9 mouse cellular contexts compared by ENCODE assay signal in genomic region chr13:23286721-23287362, GRCm38 (mm10). TPM values are rescaled to one million over a fixed set of nuclear protein-coding genes. Genes with fewer than 3 reads are reported as not detected.
A peak's percentile ranks its signal among the peaks of the same experiment; 100 is the strongest.
DNase-seq lines count a peak whose midpoint lies in the region; ATAC-seq and TF ChIP-seq lines count a peak whose summit lies in the region.
"Had no signal": no experiment of that assay in that cellular context is flagged by ENCODE, and none has a peak within 500 bp of the region (broad histone marks: within the 10 kb centered on the region; RNA-seq: fewer than 3 reads in every experiment).

No protein-coding gene starts in this region.

- peak overlapping the region; percentile 59; the same call in 1 of the 2 replicates for H3K9ac ChIP-seq in hindbrain, embryonic 13.5 days
- peak overlapping the region; percentile 14; the same call in 1 of the 2 replicates for H3K9ac ChIP-seq in midbrain, embryonic 11.5 days (ENCODE audit: low read length)

- ATAC-seq in erythroblast, adult 5-6 weeks (replicated peaks; ENCODE audit: low FRiP score, poor library complexity, severe bottlenecking), result no peak
- ATAC-seq in hindbrain, embryonic 13.5 days (ENCODE audit: low FRiP score), result no peak
- no peak for ATAC-seq in midbrain, embryonic 11.5 days (ENCODE audit: low FRiP score)

- H3K4me1 ChIP-seq in erythroblast, embryonic 14.5 days (ENCODE audit: control insufficient read depth), result peaks cover 20% of the 10 kb centered on the region
- peaks cover 16% of the 10 kb centered on the region for H3K4me1 ChIP-seq in hindbrain, embryonic 13.5 days (replicated peaks)
- H3K4me1 ChIP-seq in midbrain, embryonic 11.5 days (ENCODE audit: control insufficient read depth, insufficient read depth, low read length), result 0 out of 2 replicates have a peak, but pooled peaks cover 3% of the 10 kb centered on the region

- H3K36me3 ChIP-seq in erythroblast, embryonic 14.5 days (ENCODE audit: control insufficient read depth), result no peaks in the 10 kb centered on the region
- H3K36me3 ChIP-seq in hindbrain, embryonic 13.5 days, result no peaks in the 10 kb centered on the region
- H3K36me3 ChIP-seq in midbrain, embryonic 11.5 days (ENCODE audit: control insufficient read depth, insufficient read depth, low read length), result no peaks in the 10 kb centered on the region

- no peaks in the 10 kb centered on the region for H3K9me3 ChIP-seq in erythroblast, embryonic 14.5 days (ENCODE audit: control insufficient read depth, low read length)
- no peaks in the 10 kb centered on the region for H3K9me3 ChIP-seq in hindbrain, embryonic 13.5 days
- no peaks in the 10 kb centered on the region for H3K9me3 ChIP-seq in midbrain, embryonic 11.5 days (ENCODE audit: control insufficient read depth, low read length)

- peak overlapping the region; percentile 57 for H3K4me3 ChIP-seq in erythroblast, embryonic 14.5 days (replicated peaks)
- peak overlapping the region; percentile 43 for H3K4me3 ChIP-seq in hindbrain, embryonic 13.5 days
- H3K4me3 ChIP-seq in midbrain, embryonic 11.5 days (ENCODE audit: low read depth, low read length), result peak overlapping the region; percentile 41

- TF ChIP-seq POLR2A in brain, embryonic 14.5 days (IDR thresholded peaks at IDR 0.05; ENCODE audit: borderline replicate concordance, extremely low read depth, insufficient read depth, insufficient read length, poor library complexity, severe bottlenecking), result no peak

- no peak overlapping the region for H3K27ac ChIP-seq in hindbrain, embryonic 13.5 days
- no peak overlapping the region for H3K27ac ChIP-seq in midbrain, embryonic 11.5 days (ENCODE audit: low read depth, low read length)

- WGBS in hindbrain, embryonic 13.5 days, result under 1% methylated on average over 19 of the region's 19 CpGs
- under 1% methylated on average over 19 of the region's 19 CpGs for WGBS in midbrain, embryonic 11.5 days

- peak; percentile 36 for DNase-seq in brain, embryonic 14.5 days (ENCODE audit: low read depth)
- peak; percentile 92 for DNase-seq in midbrain, embryonic 11.5 days (ENCODE audit: low spot score, missing footprints)
- no peak for DNase-seq in adrenal gland, postnatal 10 days
- no peak for DNase-seq in cerebellum, adult 11-12 months
- no peak for DNase-seq in left cerebral cortex, adult 8-10 months (ENCODE audit: low spot score in 2 of 2)

- peak overlapping the region; percentile 71 for H3K4me2 ChIP-seq in hindbrain, embryonic 13.5 days
- peak overlapping the region; percentile 79 for H3K4me2 ChIP-seq in midbrain, embryonic 11.5 days

- H3K27me3 ChIP-seq in erythroblast, embryonic 14.5 days (ENCODE audit: control insufficient read depth), result peaks cover 53% of the 10 kb centered on the region
- H3K27me3 ChIP-seq in hindbrain, embryonic 13.5 days, result peaks cover 61% of the 10 kb centered on the region
- peaks cover 12% of the 10 kb centered on the region; the same call in 1 of the 2 replicates for H3K27me3 ChIP-seq in midbrain, embryonic 11.5 days (ENCODE audit: control insufficient read depth, insufficient read depth, low read length)

- no peak for TF ChIP-seq CTCF in brain, embryonic 14.5 days (IDR thresholded peaks at IDR 0.05; ENCODE audit: borderline replicate concordance, extremely low read depth, insufficient read depth, insufficient read length)

RNA-seq across cellular contexts. Expression of gene Vmn1r223, which starts 39.9 kb away (rescaled TPM):
- polyA plus RNA-seq in erythroblast, embryonic 14.5 days (2012), result not detected in 2 replicates
- not detected in 2 replicates for total RNA-seq in erythroblast, adult 5-6 weeks (2015; ENCODE audit: low replicate concordance)
- total RNA-seq in erythroblast, adult 5-6 weeks (2017; ENCODE audit: low replicate concordance), result not detected in 2 replicates
- not detected in 2 replicates for polyA plus RNA-seq in brain, embryonic 14.5 days (2012; rRNA removed)
- not detected in 2 replicates for polyA plus RNA-seq in hindbrain, embryonic 13.5 days (2015; fragmentation: Nextera tagmentation; extraction: Ambion mirVana)
- polyA plus RNA-seq in midbrain, embryonic 11.5 days (2014; fragmentation: Nextera tagmentation; extraction: Ambion mirVana), result not detected in 2 replicates
- total RNA-seq in adrenal gland, postnatal 10 days (2021), result not detected
- total RNA-seq in left cerebral cortex, adult 8-10 months (2022), result not detected
- polyA plus RNA-seq: spleen, adult 2 months had no signal

RNA-seq across cellular contexts. Expression of gene Vmn1r222, which starts 51.1 kb away (rescaled TPM):
- not detected in 2 replicates for polyA plus RNA-seq in erythroblast, embryonic 14.5 days (2012)
- total RNA-seq in erythroblast, adult 5-6 weeks (2015; ENCODE audit: low replicate concordance), result not detected in 2 replicates
- not detected in 2 replicates for total RNA-seq in erythroblast, adult 5-6 weeks (2017; ENCODE audit: low replicate concordance)
- polyA plus RNA-seq in brain, embryonic 14.5 days (2012; rRNA removed), result not detected in 2 replicates
- polyA plus RNA-seq in hindbrain, embryonic 13.5 days (2015; fragmentation: Nextera tagmentation; extraction: Ambion mirVana), result not detected in 2 replicates
- not detected in 2 replicates for polyA plus RNA-seq in midbrain, embryonic 11.5 days (2014; fragmentation: Nextera tagmentation; extraction: Ambion mirVana)
- total RNA-seq in adrenal gland, postnatal 10 days (2021), result not detected
- not detected for total RNA-seq in left cerebral cortex, adult 8-10 months (2022)
- polyA plus RNA-seq: spleen, adult 2 months had no signal

Comparison
In these comparisons a context has a peak if more than half of its experiments do, and no peak if none do; other contexts are left out.
1. DNase-seq: peak in brain, embryonic 14.5 days (single experiment) and midbrain, embryonic 11.5 days (single experiment); none in adrenal gland, postnatal 10 days (single experiment), cerebellum, adult 11-12 months (single experiment) and left cerebral cortex, adult 8-10 months (0 of 2).
2. Peak in every context shown above with its lines, with median percentiles within 50 percentile points of each other: H3K4me3 ChIP-seq.